Mouse (Mus musculus) intestine, embryonic 14.5 days (tissue): ENCODE data around the gene Ankfn1. TPM values are rescaled to one million over a fixed set of nuclear protein-coding genes. Genes with fewer than 3 reads are reported as not detected.

Experiments
- ATAC-seq: fragments of 200-750 bp; cut with Nextera tagmentation; replicated peaks from 2 replicates; pipeline ENCODE4 v1.8.0; 2017; ENCODE audit warnings: low read depth, moderate number of reproducible peaks, moderate TSS enrichment, moderate library complexity; ENCODE audit not compliant: low FRiP score, low TSS enrichment
- DNase-seq: peaks from one replicate; pipeline ENCODE4 v3.0.0-alpha.2; 2018; ENCODE audit warnings: low spot score
- H3K27ac ChIP-seq: fragments of 300-500 bp; sonication (generic); 2 replicates; pipeline ENCODE4 v1.5.1; 2014; ENCODE audit warnings: low read depth, mild to moderate bottlenecking, control low read depth
- H3K27me3 ChIP-seq: fragments of 300-500 bp; sonication (generic); replicated peaks from 2 replicates; pipeline ENCODE4 v1.6.1; 2014; ENCODE audit warnings: low read length, control low read depth; ENCODE audit not compliant: control insufficient read depth, insufficient read depth
- H3K36me3 ChIP-seq: fragments of 300-500 bp; sonication (generic); 2 replicates; pipeline ENCODE4 v1.6.1; 2014; ENCODE audit warnings: low read length, control low read depth; ENCODE audit not compliant: control insufficient read depth, insufficient read depth
- H3K4me1 ChIP-seq: fragments of 300-500 bp; sonication (generic); replicated peaks from 2 replicates; pipeline ENCODE4 v1.6.1; 2014; ENCODE audit warnings: low read length, control low read depth, mixed read lengths; ENCODE audit not compliant: control insufficient read depth, insufficient read depth
- H3K4me2 ChIP-seq: fragments of 300-500 bp; sonication (generic); 2 replicates; pipeline ENCODE4 v1.6.1; 2014; ENCODE audit warnings: low read length
- H3K4me3 ChIP-seq: fragments of 300-500 bp; sonication (generic); 2 replicates; pipeline ENCODE4 v1.5.1; 2014; ENCODE audit warnings: low read depth, low read length, control low read depth, mixed read lengths
- H3K9ac ChIP-seq: fragments of 300-500 bp; sonication (generic); 2 replicates; pipeline ENCODE4 v1.6.1; 2014; ENCODE audit warnings: mild to moderate bottlenecking, low read length
- H3K9me3 ChIP-seq: fragments of 300-500 bp; sonication (generic); 2 replicates; pipeline ENCODE4 v1.6.1; 2016; ENCODE audit warnings: low read length, control low read depth; ENCODE audit not compliant: control insufficient read depth
- WGBS: fragments of 180-500 bp; shearing (Covaris S2); extraction: QIAGEN DNeasy Blood & Tissue Kit; methylation state at CpG from one replicate; pipeline ENCODE4 v1.1.7; 2014; 5-methylcytosine and 5-hydroxymethylcytosine counted together
- polyA plus RNA-seq: library from polyadenylated mRNA; unstranded; fragments of >200 nt; fragmentation: Nextera tagmentation; extraction: Ambion mirVana; gene quantifications from 2 replicates; pipeline ENCODE4 v1.2.1, GENCODE M21; 2014

Ankfn1 gene
- polyA plus RNA-seq, 1 experiment from 2014 or later, result 0.30 TPM

DNA sequence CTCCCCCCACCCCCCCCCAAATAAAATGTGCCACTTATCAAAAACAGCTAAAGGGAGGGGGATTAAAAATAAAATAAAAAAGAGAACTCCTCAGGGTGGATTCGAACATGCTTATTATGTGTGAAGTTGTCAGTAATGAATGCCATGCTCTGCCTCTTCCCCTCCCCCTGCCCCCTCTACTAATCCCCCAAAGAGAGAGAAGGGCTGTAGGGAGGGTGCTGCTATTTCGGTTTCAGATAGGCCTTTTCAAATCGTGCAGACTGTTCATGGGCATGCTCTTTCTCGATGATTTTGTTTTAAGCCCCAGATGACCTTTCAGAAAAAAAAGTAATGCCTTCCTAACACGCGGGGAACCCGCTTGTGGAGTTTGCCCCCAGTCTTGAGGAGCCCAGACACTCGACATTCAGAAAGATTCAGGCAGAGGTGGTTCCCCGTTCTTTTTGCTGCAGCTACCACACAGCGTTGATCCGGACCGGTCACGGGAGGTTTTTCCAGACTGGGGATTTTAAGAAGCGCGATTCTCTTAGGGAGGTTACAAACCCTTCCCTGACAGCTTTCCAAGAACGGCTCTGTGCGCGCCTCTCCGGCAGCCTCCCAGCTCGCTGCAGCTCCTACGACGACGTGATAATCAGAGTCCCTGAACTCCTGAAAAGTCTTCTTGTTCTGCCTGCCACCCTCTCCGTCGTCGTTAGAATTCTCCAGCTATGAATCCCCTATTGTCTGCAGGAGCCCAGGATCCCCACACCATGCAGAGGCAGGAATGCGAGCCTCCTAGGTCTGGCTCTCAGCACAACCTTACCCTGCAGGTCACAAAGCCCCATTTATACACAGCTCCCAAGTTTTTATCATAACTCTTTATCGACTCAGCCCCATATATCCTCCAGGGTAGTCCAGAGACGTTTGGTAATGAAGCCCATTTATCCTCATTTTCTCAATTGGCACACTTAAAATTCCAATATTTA, 232.3 kb downstream of the Ankfn1 start:
- H3K4me1 ChIP-seq, result no peaks in the 10 kb centered on the region
- H3K36me3 ChIP-seq, result no peaks in the 10 kb centered on the region
- 6% methylated on average over 29 of the region's 29 CpGs for WGBS
- H3K9ac ChIP-seq, result peak overlapping the region; percentile 8; the same call in 1 of the 2 replicates
- no peak overlapping the region for H3K4me3 ChIP-seq
- peak overlapping the region; percentile 43 for H3K4me2 ChIP-seq
- H3K27ac ChIP-seq, result peak overlapping the region; percentile 6; the same call in 1 of the 2 replicates
- ATAC-seq (peak; percentile 58; the same call in 1 of the 2 replicates), DNase-seq (peak; percentile 72)
- H3K9me3 ChIP-seq, result no peaks in the 10 kb centered on the region
- H3K27me3 ChIP-seq, result no peaks in the 10 kb centered on the region

DNA sequence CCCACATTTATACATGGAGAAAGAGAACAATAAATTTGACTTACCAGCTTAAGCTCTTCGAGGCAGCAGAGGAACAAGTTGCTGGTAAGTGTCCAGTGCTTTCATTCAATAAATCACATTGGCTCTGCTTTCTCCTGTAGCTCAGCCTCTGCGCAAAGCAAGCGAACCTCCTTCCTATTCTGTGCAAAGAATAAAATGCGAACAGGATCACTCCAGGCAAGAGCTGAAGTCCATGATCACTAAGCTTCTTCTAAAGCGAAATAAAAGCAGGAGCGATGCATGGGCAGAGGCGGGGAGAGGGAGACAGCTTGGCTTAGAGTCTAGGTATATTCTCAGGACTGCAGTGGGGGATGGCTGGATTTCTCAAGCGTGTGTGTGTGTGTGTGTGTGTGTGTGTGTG, 239.1 kb downstream of the Ankfn1 start:
- no peak overlapping the region for H3K9ac ChIP-seq
- H3K4me1 ChIP-seq, result peaks cover 7% of the 10 kb centered on the region; the same call in 1 of the 2 replicates
- no peak overlapping the region for H3K27ac ChIP-seq
- WGBS, result 42% methylated on average over 8 of the region's 8 CpGs
- H3K4me2 ChIP-seq, result no peak overlapping the region
- H3K36me3 ChIP-seq, result no peaks in the 10 kb centered on the region
- H3K9me3 ChIP-seq, result no peaks in the 10 kb centered on the region
- ATAC-seq (no peak), DNase-seq (no peak)
- no peaks in the 10 kb centered on the region for H3K27me3 ChIP-seq
- no peak overlapping the region for H3K4me3 ChIP-seq

DNA sequence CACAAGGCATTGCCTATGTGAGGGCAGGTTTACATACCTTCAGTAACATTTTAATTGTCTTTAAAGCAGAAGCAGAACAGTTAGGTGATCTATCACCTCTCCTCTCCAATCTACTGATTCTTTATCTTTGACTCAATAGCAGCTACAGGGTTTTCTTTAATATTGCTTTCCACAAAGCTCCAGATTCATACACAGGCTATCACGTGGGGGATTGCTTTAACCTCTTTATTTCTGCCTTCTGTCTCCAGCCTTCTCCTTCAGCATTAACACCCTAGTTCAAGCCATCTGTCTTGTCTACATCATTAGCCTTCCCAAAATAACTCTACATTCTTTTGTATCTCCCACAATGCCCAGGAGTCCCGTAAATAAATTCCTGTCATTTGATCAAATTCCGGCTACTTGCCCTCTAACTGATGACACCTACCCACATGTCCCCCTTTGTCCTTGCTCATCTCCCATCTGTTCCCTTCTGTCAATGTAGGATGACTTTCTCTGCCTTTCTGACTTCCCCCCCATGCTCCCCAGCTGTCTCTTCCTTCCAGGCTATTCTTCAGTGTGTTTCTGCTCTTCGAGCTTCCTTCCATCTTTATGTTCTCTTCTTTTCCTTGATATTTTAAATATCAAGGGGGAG, 249.5 kb downstream of the Ankfn1 start:
- DNase-seq, result no peak
- no peak overlapping the region for H3K4me3 ChIP-seq
- no peak for ATAC-seq
- WGBS, result 79% methylated on average over 4 of the region's 4 CpGs
- H3K9me3 ChIP-seq, result no peaks in the 10 kb centered on the region
- H3K4me1 ChIP-seq, result no peaks in the 10 kb centered on the region
- H3K27me3 ChIP-seq, result no peaks in the 10 kb centered on the region
- H3K9ac ChIP-seq, result no peak overlapping the region
- no peaks in the 10 kb centered on the region for H3K36me3 ChIP-seq
- H3K27ac ChIP-seq, result no peak overlapping the region
- H3K4me2 ChIP-seq, result no peak overlapping the region

DNA sequence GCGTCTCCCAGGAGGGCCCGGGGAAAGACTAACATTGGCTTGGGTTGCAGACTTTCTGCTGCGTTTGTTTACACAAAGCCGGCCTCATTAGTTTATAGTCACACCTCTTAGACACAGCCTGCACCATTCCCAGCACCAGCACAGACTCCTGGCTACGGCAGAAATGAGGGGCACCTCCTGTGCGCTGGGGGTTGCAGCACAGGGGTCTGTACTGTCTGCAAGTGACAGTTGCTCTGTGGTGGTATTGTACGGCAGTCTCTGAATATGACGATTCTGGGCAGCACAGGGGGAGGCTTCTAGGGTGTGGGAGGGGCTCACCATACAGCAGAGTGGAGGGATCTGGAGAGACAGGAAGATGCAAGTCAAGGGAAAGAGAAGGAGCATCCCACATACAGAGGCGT, 262.0 kb downstream of the Ankfn1 start:
- 0 out of 2 replicates have a peak, but pooled peaks cover 5% of the 10 kb centered on the region for H3K4me1 ChIP-seq
- no peaks in the 10 kb centered on the region for H3K36me3 ChIP-seq
- ATAC-seq, result no peak
- H3K4me2 ChIP-seq, result peak overlapping the region; percentile 39
- H3K27ac ChIP-seq, result no peak overlapping the region
- H3K9me3 ChIP-seq, result no peaks in the 10 kb centered on the region
- no peaks in the 10 kb centered on the region for H3K27me3 ChIP-seq
- no peak overlapping the region for H3K4me3 ChIP-seq
- DNase-seq, result no peak
- 11% methylated on average over 9 of the region's 9 CpGs for WGBS
- no peak overlapping the region for H3K9ac ChIP-seq

DNA sequence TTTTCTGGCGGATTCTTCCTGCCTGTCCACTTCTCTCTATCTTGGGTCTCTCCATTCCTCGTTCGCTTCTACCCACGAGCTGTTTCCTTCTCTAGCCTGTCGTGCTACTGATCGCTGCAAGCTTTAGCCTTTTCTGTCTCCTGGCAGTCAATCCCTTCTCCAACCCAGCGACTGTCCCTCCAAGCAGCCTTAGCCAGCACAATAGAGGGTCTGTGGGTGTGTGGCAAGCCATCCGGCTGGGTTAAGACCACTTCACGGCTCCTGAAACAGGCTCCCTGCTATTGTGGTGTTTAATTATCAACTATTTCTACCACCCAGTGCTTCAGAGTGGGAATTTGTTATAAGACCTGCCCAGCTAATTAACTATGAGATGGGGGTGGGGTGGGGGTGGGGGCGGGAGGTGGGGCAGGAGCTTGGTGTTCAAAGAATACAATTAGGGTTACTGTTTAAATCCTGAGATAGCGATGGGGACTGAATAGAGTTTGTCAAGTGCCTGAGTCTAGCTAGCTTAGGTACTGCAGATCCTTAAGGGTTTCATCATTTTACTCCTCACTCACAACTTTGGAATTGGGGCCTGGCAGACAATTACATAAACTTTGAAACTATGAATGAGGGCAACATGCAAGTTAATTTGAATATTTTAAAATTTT, 268.7 kb downstream of the Ankfn1 start:
- H3K27ac ChIP-seq, result no peak overlapping the region
- no peaks in the 10 kb centered on the region for H3K4me1 ChIP-seq
- ATAC-seq, result no peak

DNA sequence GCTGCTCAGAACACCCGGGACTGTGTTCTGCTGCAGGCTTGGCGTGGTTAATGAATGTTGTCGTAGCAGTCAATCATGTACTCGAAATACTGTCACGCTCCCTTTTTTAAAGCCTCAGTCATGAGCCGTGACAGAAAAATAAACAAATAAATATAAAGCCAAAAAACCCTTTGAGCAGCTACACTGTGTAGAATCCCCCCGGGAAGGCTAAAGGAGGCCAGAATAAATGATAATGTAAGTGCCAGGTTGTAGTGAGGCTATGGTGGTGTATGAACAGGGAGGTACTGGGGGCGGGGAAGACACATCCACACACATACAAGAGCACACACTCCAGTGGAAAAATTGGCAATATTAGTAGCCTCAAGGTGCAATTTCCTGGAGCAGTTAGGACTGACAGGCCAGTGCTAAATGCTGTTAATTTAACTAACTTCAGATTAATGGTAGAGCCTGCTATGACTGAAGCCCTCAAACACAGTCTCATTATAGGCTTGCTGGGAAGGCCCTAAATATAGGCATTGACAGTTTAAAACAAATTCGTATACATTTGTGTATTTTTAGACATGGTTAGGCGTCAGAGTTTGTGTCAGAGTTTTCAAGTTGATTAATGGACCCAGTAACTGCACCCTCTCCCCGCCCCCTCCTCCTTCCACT, 270.7 kb downstream of the Ankfn1 start:
- Histone ChIP-seq H3K4me3 (no peak overlapping the region), H3K9ac (no peak overlapping the region), H3K4me1 (no peaks in the 10 kb centered on the region), H3K36me3 (no peaks in the 10 kb centered on the region), H3K27ac (no peak overlapping the region), H3K9me3 (no peaks in the 10 kb centered on the region), H3K4me2 (no peak overlapping the region), H3K27me3 (no peaks in the 10 kb centered on the region)
- 55% methylated on average over 11 of the region's 11 CpGs for WGBS
- no peak for ATAC-seq
- DNase-seq, result no peak

More for the DNA sequence above, 268.7 kb downstream of the Ankfn1 start:
- H3K9ac ChIP-seq, result no peak overlapping the region
- 22% methylated on average over 11 of the region's 11 CpGs for WGBS
- H3K27me3 ChIP-seq, result no peaks in the 10 kb centered on the region
- no peaks in the 10 kb centered on the region for H3K9me3 ChIP-seq
- no peaks in the 10 kb centered on the region for H3K36me3 ChIP-seq
- DNase-seq, result peak; percentile 55
- H3K4me3 ChIP-seq, result no peak overlapping the region
- H3K4me2 ChIP-seq, result no peak overlapping the region

DNA sequence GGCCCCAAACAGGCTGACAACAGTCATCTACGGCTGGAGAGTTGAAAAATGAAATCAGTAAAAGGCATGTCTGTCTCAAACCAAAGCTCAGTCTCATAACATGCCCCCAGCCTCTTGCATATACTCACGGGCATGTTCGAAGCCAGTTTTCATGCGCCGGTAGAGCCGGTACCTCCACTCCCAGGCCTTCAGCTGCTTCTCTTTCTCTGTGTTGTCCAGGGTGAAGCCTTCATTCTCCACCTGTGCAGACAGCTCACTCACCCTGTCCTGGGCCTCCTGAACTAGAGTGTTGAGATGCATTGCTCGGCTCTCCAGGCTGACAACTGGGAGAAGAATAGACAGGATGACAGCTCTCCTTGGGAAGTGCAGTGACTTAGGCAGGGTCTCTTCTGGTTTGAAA, 272.4 kb downstream of the Ankfn1 start:
- Histone ChIP-seq H3K36me3 (no peaks in the 10 kb centered on the region), H3K4me3 (no peak overlapping the region), H3K27ac (no peak overlapping the region), H3K4me2 (no peak overlapping the region), H3K9ac (no peak overlapping the region), H3K9me3 (no peaks in the 10 kb centered on the region), H3K4me1 (no peaks in the 10 kb centered on the region), H3K27me3 (no peaks in the 10 kb centered on the region)
- ATAC-seq (no peak), DNase-seq (no peak)
- 71% methylated on average over 7 of the region's 7 CpGs for WGBS

DNA sequence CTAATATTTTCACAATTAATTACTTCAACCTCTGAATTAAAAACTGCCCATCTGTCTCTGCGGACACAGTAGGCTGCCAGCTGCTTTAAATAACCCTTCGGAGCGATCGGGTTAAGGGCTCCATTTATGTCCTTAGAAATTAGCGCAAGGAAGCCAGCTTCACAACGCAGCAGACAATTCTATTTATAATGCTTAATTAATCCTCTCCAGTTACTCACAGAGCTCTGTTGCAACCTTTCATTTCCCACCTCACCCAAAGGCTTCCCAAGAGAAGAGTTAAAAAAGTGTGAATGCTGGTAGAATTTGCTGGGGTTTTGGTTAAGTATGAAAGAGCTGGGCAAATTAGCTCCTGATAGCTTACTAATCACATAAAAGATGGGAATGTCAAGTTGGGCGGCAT, 275.7 kb downstream of the Ankfn1 start:
- Histone ChIP-seq H3K4me3 (no peak overlapping the region), H3K4me1 (no peaks in the 10 kb centered on the region), H3K27ac (no peak overlapping the region), H3K4me2 (no peak overlapping the region), H3K9ac (no peak overlapping the region), H3K36me3 (no peaks in the 10 kb centered on the region), H3K9me3 (no peaks in the 10 kb centered on the region), H3K27me3 (no peaks in the 10 kb centered on the region)
- DNase-seq, result no peak
- no peak for ATAC-seq
- whole genome bisulfite sequencing, result 73% methylated on average over 7 of the region's 7 CpGs
